Mouse (Mus musculus) spleen, postnatal 14 days (tissue): Measurements from ENCODE around the gene Gm21885.

Experiments
- DNase-seq, 2 experiments: peaks; one replicate each; pipeline ENCODE4 v3.0.0; 2021 to 2022; ENCODE audit warnings: low spot score in 2 of 2

Gm21885 gene

GRCm38 (mm10) chr11:94318056-94318455 is 36.4 kb downstream of the Gm21885 start:
- DNase-seq = no peak

GRCm38 (mm10) chr11:94320969-94321930 is 39.6 kb downstream of the Gm21885 start:
- peak in 1 of 2 experiments; percentile 30 for DNase-seq

- DNase-seq = peak; percentile 90 to 93
Measured at GRCm38 (mm10) chr11:94321931-94322400, 40.3 kb downstream of the Gm21885 start, which contains the start of gene Luc7l3. TSS of gene Luc7l3 (minus strand) at chr11:94321988.

GRCm38 (mm10) chr11:94322636-94323035 is 41.0 kb downstream of the Gm21885 start:
- DNase-seq = no peak

- DNase-seq = no peak
Measured at GRCm38 (mm10) chr11:94323271-94323925, 41.7 kb downstream of the Gm21885 start.

GRCm38 (mm10) chr11:94324618-94325017 is 42.9 kb downstream of the Gm21885 start:
- DNase-seq = no peak

- DNase-seq = no peak
Measured at GRCm38 (mm10) chr11:94326961-94327411, 45.3 kb downstream of the Gm21885 start.

GRCm38 (mm10) chr11:94327693-94328643 is 46.3 kb downstream of the Gm21885 start, which contains the start of gene Ankrd40:
TSS of gene Ankrd40 (plus strand) at chr11:94328001.
- DNase-seq = peak; percentile 74 to 85

GRCm38 (mm10) chr11:94328644-94329025 is 47.0 kb downstream of the Gm21885 start:
- DNase-seq = no peak

GRCm38 (mm10) chr11:94329270-94329891 is 47.7 kb downstream of the Gm21885 start:
- DNase-seq = no peak

- DNase-seq = no peak
Measured at GRCm38 (mm10) chr11:94330211-94330610, 48.5 kb downstream of the Gm21885 start.

- DNase-seq = no peak
Measured at GRCm38 (mm10) chr11:94332726-94333125, 51.1 kb downstream of the Gm21885 start.

- DNase-seq = peak; percentile 38 to 44
Measured at GRCm38 (mm10) chr11:94334386-94334968, 52.8 kb downstream of the Gm21885 start.
